Mouse (Mus musculus): Measurements from ENCODE around the gene Gm17175.
"Not testable (repeated sequence)": the region's sequence is repeated elsewhere in the genome, so short reads cannot be mapped to it uniquely, and the experiment has no call there.

Gm17175 gene

DNA sequence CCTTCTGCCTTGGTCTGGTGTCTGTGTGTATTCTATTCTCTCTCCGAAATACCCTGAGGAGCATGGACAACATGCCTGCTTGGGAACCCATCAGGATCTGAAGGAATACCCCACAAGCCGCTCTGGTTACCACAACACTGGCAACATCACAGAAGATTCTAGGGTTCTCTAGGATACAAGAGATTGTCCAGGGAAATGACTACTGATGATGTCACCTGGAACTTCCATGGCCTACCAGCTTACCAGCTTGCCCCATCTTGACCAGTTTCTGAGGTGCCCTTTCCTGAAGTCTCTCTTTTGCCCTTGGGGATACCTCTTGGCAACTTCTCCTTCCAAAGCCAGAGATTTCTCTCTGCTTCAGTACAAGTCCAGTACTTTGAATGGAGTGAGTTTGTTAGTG, at the start of gene Gm17175:
TSS of gene Gm17175 (minus strand) at position 101 of the 400 bp plus-strand sequence.
- DNase-seq (ENCODE audit: extremely low spot score, low spot score), result not testable (repeated sequence)

DNA sequence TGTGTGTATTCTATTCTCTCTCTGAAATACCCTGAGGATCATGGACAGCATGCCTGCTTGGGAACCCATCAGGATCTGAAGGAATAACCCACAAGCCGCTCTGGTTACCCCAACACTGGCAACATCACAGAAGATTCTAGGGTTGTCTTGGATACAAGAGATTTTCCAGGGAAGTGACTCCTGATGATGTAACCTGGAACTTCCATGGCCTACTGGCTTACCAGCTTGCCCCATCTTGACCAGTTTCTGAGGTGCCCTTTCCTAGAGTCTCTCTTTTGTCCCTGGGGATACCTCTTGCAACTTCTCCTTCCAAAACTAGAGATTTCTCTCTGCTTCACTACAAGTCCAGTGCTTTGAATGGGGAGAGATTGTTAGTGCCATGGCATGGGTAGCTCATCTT, 37.3 kb upstream of the Gm17175 start, which contains the start of gene Gm17078:
TSS of gene Gm17078 (minus strand) at position 101 of the 400 bp plus-strand sequence.
- no peak for DNase-seq (ENCODE audit: extremely low spot score, low spot score)

DNA sequence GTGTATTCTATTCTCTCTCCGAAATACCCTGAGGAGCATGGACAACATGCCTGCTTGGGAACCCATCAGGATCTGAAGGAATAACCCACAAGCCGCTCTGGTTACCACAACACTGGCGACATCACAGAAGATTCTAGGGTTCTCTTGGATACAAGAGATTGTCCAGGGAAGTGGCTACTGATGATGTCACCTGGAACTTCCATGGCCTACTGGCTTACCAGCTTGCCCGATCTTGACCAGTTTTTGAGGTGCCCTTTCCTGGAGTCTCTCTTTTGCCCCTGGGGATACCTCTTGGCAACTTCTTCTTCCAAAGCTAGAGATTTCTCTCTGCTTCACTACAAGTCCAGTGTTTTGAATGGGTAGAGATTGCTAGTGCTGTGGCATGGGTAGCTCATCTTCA, 18.2 kb upstream of the Gm17175 start, which contains the start of gene Gm17174:
TSS of gene Gm17174 (minus strand) at position 101 of the 400 bp plus-strand sequence.
- DNase-seq (ENCODE audit: extremely low spot score, low spot score), result not testable (repeated sequence)

DNA sequence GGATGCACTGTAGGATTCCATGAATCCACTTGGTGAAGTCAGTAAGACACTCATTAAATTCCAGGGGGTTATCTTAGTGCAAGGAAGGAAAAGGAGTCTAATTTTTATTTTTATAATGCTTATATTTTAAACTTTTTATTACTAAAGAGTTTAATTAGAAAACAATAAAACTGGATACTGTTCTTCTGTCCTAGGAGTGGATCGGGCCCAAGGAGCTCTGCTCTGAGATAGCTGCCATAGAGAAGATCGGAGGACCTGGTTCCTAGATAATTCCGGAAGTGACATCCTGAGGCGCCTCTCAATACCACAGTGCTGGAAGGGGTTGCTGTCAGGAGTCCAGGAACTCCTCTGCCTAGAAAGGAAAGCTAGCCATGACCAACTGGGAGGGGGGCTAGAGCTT, 21.4 kb downstream of the Gm17175 start, which contains the start of gene Gm5622:
TSS of gene Gm5622 (plus strand) at position 301 of the 400 bp plus-strand sequence.
- no peak for DNase-seq (ENCODE audit: extremely low spot score, low spot score)
